Mouse (Mus musculus) left cerebral cortex, postnatal 10 days (tissue): ENCODE measurements around the gene Clasp1. TPM values are rescaled to one million over a fixed set of nuclear protein-coding genes. Genes with fewer than 3 reads are reported as not detected.

Experiments
- DNase-seq, 2 experiments: peaks; one replicate each; pipeline ENCODE4 v3.0.0; 2021 to 2022; ENCODE audit warnings: low spot score in 2 of 2, mixed read lengths in 1 of 2; ENCODE audit errors: extremely low spot score in 1 of 2
- intact Hi-C: fragments of 180-260 bp; cut with DNase I; formaldehyde crosslinking; loops from one replicate; pipeline ENCODE4 v1.15.1; 2025
- total RNA-seq, 2 experiments: library from RNA; stranded (reverse); gene quantifications; 2 replicates each; pipeline ENCODE4 v1.2.3; 2021

Gene Clasp1
- total RNA-seq, 2 experiments from 2014 or later = 143 to 154 TPM

DNA sequence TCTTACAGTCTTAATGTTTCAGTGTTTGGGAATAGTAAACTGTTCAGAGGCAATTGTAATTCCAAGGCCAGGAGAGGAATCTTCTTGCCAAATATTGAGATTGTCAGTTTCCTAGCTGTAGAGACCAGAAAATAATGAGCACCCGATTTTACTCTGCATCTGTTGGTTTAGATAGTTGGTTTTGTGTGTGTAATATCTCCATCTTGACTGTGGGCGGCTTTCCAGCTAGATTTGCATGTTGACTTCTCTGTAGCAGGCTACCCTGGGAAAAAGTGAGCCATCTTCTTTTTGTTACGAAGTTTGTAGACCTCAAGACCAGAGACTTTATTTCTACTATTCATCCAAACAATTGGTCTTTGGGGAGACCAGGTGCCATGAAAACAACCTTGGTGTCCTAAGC, 142.4 kb downstream of the Clasp1 start:
- no peak for DNase-seq
- intact Hi-C loops = no loop called here

GRCm38 (mm10) chr1:118536021-118536420, 147.2 kb downstream of the Clasp1 start:
- intact Hi-C loops = no loop called here
- DNase-seq = no peak

- DNase-seq = no peak
- intact Hi-C loops = no loop called here
Observed at GRCm38 (mm10) chr1:118539046-118539445, 150.2 kb downstream of the Clasp1 start.

- DNase-seq = no peak
- intact Hi-C loops = no loop called here
Observed at GRCm38 (mm10) chr1:118542880-118543279, 154.0 kb downstream of the Clasp1 start.

GRCm38 (mm10) chr1:118548769-118549168, 159.9 kb downstream of the Clasp1 start:
- intact Hi-C loops = no loop called here
- peak in 1 of 2 experiments; percentile 13 for DNase-seq

GRCm38 (mm10) chr1:118551152-118551551, 162.3 kb downstream of the Clasp1 start:
- intact Hi-C loops = no loop called here
- no peak for DNase-seq

GRCm38 (mm10) chr1:118552071-118552470, 163.2 kb downstream of the Clasp1 start:
- DNase-seq = no peak
- intact Hi-C loops = no loop called here

DNA sequence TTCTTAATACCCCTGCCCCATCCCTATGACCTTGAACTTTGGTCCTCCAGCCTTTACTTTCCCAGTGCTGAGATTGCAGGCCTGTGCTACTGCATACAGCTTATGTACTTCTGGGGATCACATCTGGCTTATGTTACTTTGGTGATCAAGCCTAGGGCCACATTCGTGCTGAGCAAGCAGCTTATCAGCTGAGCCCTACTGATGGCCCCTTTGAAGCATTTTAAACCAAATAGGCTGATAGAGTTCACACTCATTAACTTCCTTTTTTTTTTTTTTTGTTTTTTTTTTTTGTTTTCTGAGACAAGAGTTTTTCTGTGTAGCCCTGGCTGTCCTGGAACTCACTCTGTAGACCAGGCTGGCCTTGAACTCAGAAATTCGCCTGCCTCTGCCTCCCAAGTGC, 164.2 kb downstream of the Clasp1 start:
- DNase-seq = no peak
- intact Hi-C loops = no loop called here

GRCm38 (mm10) chr1:118553451-118553850, 164.6 kb downstream of the Clasp1 start:
- intact Hi-C loops = no loop called here

DNA sequence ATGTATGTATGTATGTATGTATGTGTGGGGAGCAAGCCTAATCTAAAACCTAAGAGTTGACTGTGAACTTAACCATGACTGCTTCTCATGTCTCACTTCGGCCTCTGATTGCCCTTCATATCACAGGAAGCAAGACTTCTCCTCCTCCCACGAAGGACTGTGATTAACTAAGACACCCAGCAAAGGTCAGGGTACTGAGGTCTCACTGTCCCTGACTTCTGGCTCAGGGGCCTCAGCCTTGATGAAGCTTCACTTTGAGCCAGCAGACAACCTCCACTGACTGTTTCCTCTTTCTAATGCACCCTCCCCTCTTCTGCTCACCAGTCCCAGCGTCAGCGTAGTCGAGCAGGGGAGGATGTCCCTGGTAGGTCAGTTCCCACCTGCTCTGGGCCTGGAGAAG, 166.1 kb downstream of the Clasp1 start:
- intact Hi-C loops = no loop called here
- no peak for DNase-seq

More at GRCm38 (mm10) chr1:118553451-118553850, 164.6 kb downstream of the Clasp1 start:
- DNase-seq = no peak

DNA sequence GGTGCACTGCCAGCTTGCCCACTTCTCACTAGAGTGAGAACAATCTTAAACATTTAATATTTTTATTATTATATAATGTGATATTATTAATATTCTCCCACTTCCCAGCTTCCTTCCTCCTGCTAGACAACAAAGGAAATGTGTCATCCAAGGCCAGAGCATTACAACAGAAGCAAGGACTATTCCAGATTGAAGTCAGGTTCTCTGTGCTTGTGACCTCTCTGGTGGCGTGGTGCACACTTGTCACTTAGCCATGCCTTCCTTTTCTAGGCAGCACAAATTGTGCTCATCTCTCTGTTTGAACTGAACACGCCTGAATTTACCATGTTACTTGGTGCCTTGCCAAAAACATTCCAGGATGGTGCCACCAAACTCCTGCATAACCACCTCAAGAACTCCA, 170.9 kb downstream of the Clasp1 start:
- intact Hi-C loops = loop anchor here (10.0 kb wide), 1 partner anchor 195 kb away; no protein-coding TSS in a partner anchor
- no peak for DNase-seq

DNA sequence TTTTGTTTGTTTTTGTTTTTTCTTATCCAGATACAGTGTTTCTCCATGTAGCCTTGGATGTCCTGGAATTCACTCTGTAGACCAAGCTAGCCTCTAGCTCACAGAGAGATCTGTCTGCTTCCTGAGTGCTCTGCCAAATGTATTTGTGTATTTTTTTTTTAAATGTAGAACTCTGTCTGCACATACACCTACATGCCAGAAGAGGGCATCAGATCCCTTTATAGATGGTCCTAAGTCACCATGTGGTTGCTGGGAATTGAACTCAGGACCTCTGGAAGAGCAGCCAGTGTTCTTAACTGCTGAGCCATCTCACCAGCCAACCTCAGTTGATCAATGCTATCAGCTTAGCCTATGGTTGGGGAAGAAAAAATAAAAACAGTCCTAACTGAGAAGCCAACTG, 175.7 kb downstream of the Clasp1 start:
- intact Hi-C loops = loop anchor here (10.0 kb wide), 1 partner anchor 190 kb away; no protein-coding TSS in a partner anchor

GRCm38 (mm10) chr1:118567659-118568058, 178.8 kb downstream of the Clasp1 start:
- no peak for DNase-seq
- intact Hi-C loops = loop anchor here (10.0 kb wide), 1 partner anchor 187 kb away; no protein-coding TSS in a partner anchor

More for the DNA sequence above, 175.7 kb downstream of the Clasp1 start:
- no peak for DNase-seq

- no peak for DNase-seq
- intact Hi-C loops = no loop called here
Observed at GRCm38 (mm10) chr1:118580174-118580702, 191.4 kb downstream of the Clasp1 start.

- no peak for DNase-seq
- intact Hi-C loops = no loop called here
Observed at GRCm38 (mm10) chr1:118581179-118581578, 192.3 kb downstream of the Clasp1 start.

- DNase-seq = no peak
- intact Hi-C loops = loop anchor here (10.0 kb wide), 1 partner anchor 165 kb away; no protein-coding TSS in a partner anchor
Observed at GRCm38 (mm10) chr1:118589721-118590120, 200.9 kb downstream of the Clasp1 start.

GRCm38 (mm10) chr1:118592933-118593332, 204.1 kb downstream of the Clasp1 start:
- no peak for DNase-seq
- intact Hi-C loops = loop anchor here (10.0 kb wide), 1 partner anchor 162 kb away; no protein-coding TSS in a partner anchor

GRCm38 (mm10) chr1:118595395-118595794, 206.5 kb downstream of the Clasp1 start:
- intact Hi-C loops = loop anchor here (10.0 kb wide), 1 partner anchor 159 kb away; no protein-coding TSS in a partner anchor

DNA sequence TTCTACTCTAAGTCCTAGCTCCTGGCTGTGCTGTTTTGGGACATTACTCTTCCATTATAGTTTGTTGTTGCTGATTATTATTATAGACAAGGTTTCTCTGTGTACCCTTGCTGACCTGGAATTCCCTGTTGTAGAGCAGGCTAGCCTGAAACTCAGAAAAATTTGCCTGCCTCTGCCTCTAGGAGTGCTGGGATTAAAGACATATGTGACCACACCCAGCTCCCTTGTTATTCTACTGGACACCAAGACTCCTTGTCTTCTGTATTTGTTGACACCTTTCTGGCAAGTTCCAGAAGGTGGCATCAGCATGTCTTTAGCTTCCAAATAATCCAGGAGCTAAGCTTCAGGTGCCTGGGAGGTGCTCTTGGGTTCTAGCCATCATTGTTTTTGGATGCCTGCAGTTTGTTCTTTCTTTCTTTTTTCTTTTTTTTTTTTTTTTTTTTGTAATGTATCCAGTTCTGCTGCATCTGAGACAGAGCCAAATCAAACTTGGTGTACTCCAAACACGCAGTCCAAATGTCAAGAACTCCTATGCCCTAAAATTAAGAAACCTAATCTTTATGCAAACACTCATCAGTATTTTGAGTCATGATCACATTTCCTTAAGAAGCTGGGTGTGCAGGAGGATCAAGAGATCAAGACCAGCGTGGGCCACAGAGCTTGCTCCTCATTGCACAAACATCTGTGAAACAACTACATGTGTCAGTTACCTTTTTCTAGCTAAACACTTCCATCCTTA, 208.8 kb downstream of the Clasp1 start:
- intact Hi-C loops = loop anchor here (10.0 kb wide), 1 partner anchor 157 kb away; no protein-coding TSS in a partner anchor
- no peak for DNase-seq

More at GRCm38 (mm10) chr1:118595395-118595794, 206.5 kb downstream of the Clasp1 start:
- DNase-seq = no peak

DNA sequence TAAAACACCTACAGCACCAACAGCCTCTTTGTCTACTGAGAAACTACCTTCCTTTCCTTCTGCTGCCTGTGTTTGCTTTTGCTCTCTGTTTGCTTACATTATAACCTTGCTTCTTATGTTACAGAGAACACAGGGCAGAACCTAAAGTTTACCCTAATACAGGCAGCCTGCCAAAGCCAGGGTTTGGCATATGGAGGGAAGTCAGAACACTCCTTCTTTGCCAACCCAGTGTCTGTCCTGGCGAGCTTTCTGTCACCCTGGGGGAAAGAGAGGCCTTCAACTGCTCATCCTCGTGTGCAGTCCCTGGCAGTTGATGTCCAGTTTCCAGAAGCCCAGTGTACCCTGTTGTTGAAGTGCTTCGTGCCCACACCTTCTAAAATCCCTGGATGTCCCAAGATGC, 209.5 kb downstream of the Clasp1 start:
- intact Hi-C loops = loop anchor here (10.0 kb wide), 1 partner anchor 156 kb away; no protein-coding TSS in a partner anchor
- DNase-seq = no peak
